20 mouse cellular contexts compared by ENCODE assay signal in the genomic region with DNA sequence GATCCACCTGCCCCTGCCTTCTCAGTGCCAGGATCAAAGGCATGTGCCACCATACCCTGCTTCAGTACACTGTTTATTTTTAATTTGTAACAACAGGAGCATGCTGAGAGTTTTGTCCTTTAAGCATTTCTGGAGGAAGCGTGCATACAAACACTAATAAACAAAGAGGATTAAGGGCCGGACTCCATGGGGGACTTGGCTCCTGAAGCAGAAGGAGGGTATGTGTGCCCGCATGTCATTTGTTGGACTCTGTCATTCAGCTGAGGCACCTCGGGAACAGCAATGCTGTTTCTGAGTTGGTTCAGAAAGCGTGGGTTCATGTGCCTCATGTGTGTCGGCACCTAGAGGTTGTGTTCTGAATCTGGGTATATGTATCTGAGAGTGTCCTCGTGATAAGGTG. TPM values are rescaled to one million over a fixed set of nuclear protein-coding genes. Genes with fewer than 3 reads are reported as not detected.
DNase-seq lines count a peak whose midpoint lies in the region; ATAC-seq and TF ChIP-seq lines count a peak whose summit lies in the region.
"Had no signal": no experiment of that assay in that cellular context is flagged by ENCODE, and none has a peak within 500 bp of the region (broad histone marks: within the 10 kb centered on the region; RNA-seq: fewer than 3 reads in every experiment).

No protein-coding gene starts in this region.

- peak overlapping the region; percentile 70 for H3K27ac ChIP-seq in hindbrain, embryonic 13.5 days
- peak overlapping the region; percentile 70 for H3K27ac ChIP-seq in midbrain, embryonic 14.5 days (replicated peaks; ENCODE audit: low read depth, low read length)
- H3K27ac ChIP-seq: embryonic facial prominence, embryonic 15.5 days; kidney, postnatal 0 days; limb, embryonic 10.5 days; liver, embryonic 13.5 days had no signal

- H3K27me3 ChIP-seq in hindbrain, embryonic 13.5 days, result peaks cover 13% of the 10 kb centered on the region; the same call in 1 of the 2 replicates
- H3K27me3 ChIP-seq in midbrain, embryonic 14.5 days (ENCODE audit: control insufficient read depth, insufficient read depth, low read length), result no peaks in the 10 kb centered on the region

- H3K4me3 ChIP-seq in hindbrain, embryonic 13.5 days, result no peak overlapping the region
- no peak overlapping the region for H3K4me3 ChIP-seq in midbrain, embryonic 14.5 days (replicated peaks; ENCODE audit: low read depth, low read length)
- H3K4me3 ChIP-seq: embryonic facial prominence, embryonic 15.5 days; limb, embryonic 10.5 days; liver, embryonic 13.5 days had no signal

- H3K9ac ChIP-seq in hindbrain, embryonic 13.5 days, result no peak overlapping the region
- H3K9ac ChIP-seq in midbrain, embryonic 14.5 days (replicated peaks; ENCODE audit: low read length), result no peak overlapping the region
- H3K9ac ChIP-seq: embryonic facial prominence, embryonic 15.5 days; liver, embryonic 13.5 days had no signal

- DNase-seq in cerebellum, postnatal 14 days, result peak; percentile 24 to 30
- DNase-seq in cerebellum, adult 18-20 months, result no peak
- peak; percentile 52 for DNase-seq in brain, embryonic 14.5 days (ENCODE audit: low read depth)
- peak; percentile 30 for DNase-seq in midbrain, embryonic 14.5 days
- DNase-seq in spleen, postnatal 14 days (ENCODE audit: low spot score in 2 of 2), result no peak
- no peak for DNase-seq in ovary, postnatal 14 days (ENCODE audit: low spot score)
- DNase-seq in left cerebral cortex, adult 8-10 months (ENCODE audit: low spot score in 2 of 2), result no peak
- DNase-seq: gastrocnemius, postnatal 25 days; liver, embryonic 13.5 days; spleen, adult 18-20 months; thymus, postnatal 4 days had no signal

- no peak for TF ChIP-seq CTCF in brain, embryonic 14.5 days (IDR thresholded peaks at IDR 0.05; ENCODE audit: borderline replicate concordance, extremely low read depth, insufficient read depth, insufficient read length)

- H3K4me1 ChIP-seq in hindbrain, embryonic 13.5 days (replicated peaks), result peaks cover 33% of the 10 kb centered on the region
- H3K4me1 ChIP-seq in midbrain, embryonic 14.5 days (ENCODE audit: control insufficient read depth, insufficient read depth, low read length), result peaks cover 23% of the 10 kb centered on the region
- H3K4me1 ChIP-seq: embryonic facial prominence, embryonic 15.5 days; liver, embryonic 13.5 days had no signal

- no peaks in the 10 kb centered on the region for H3K9me3 ChIP-seq in hindbrain, embryonic 13.5 days
- no peaks in the 10 kb centered on the region for H3K9me3 ChIP-seq in midbrain, embryonic 14.5 days (ENCODE audit: control insufficient read depth, low read length)
- H3K9me3 ChIP-seq: embryonic facial prominence, embryonic 15.5 days; limb, embryonic 10.5 days; liver, embryonic 13.5 days had no signal

- no peaks in the 10 kb centered on the region for H3K36me3 ChIP-seq in hindbrain, embryonic 13.5 days
- H3K36me3 ChIP-seq in midbrain, embryonic 14.5 days (ENCODE audit: control insufficient read depth, insufficient read depth, low read length), result no peaks in the 10 kb centered on the region
- H3K36me3 ChIP-seq: embryonic facial prominence, embryonic 15.5 days; limb, embryonic 10.5 days; liver, embryonic 13.5 days had no signal

- 54% methylated on average over 7 of the region's 7 CpGs for WGBS in hindbrain, embryonic 13.5 days
- 23% methylated on average over 7 of the region's 7 CpGs for WGBS in midbrain, embryonic 14.5 days

- no peak overlapping the region for H3K4me2 ChIP-seq in hindbrain, embryonic 13.5 days
- H3K4me2 ChIP-seq in midbrain, embryonic 14.5 days (ENCODE audit: low read length), result 0 out of 2 replicates have a peak overlapping the region, but pooled peaks have one; percentile 9
- H3K4me2 ChIP-seq: embryonic facial prominence, embryonic 15.5 days; heart, embryonic 11.5 days; liver, embryonic 13.5 days had no signal

- TF ChIP-seq POLR2A in brain, embryonic 14.5 days (IDR thresholded peaks at IDR 0.05; ENCODE audit: borderline replicate concordance, extremely low read depth, insufficient read depth, insufficient read length, poor library complexity, severe bottlenecking), result no peak

- peak; percentile 11; the same call in 1 of the 2 replicates for ATAC-seq in hindbrain, embryonic 13.5 days (ENCODE audit: low FRiP score)
- no peak for ATAC-seq in midbrain, embryonic 14.5 days (ENCODE audit: low FRiP score, low TSS enrichment)
- ATAC-seq: activated CD4-positive, CD25-positive, alpha-beta regulatory T cell, adult 4 months; lung, postnatal 0 days had no signal

RNA-seq across cellular contexts. Expression of a gene that starts 17.5 kb away (rescaled TPM):
- polyA plus RNA-seq in brain, embryonic 14.5 days (2012; rRNA removed), result not detected in 2 replicates
- polyA plus RNA-seq in hindbrain, embryonic 13.5 days (2015; fragmentation: Nextera tagmentation; extraction: Ambion mirVana), result not detected in 2 replicates
- polyA plus RNA-seq in midbrain, embryonic 14.5 days (2014; fragmentation: Nextera tagmentation; extraction: Ambion mirVana), result not detected in 2 replicates
- not detected for total RNA-seq in left cerebral cortex, adult 8-10 months (2022)
- total RNA-seq: gastrocnemius, postnatal 25 days; heart, postnatal 25 days had no signal
- polyA plus RNA-seq: activated CD4-positive, CD25-positive, alpha-beta regulatory T cell, adult 4 months; embryonic facial prominence, embryonic 15.5 days; heart, embryonic 11.5 days; kidney, postnatal 0 days; limb, embryonic 10.5 days; liver, embryonic 13.5 days; lung, postnatal 0 days; neural tube, embryonic 14.5 days had no signal

RNA-seq across cellular contexts. Expression of a gene that starts 54.5 kb away (rescaled TPM):
- polyA plus RNA-seq in brain, embryonic 14.5 days (2012; rRNA removed), result 15.8 and 17.8 TPM in 2 replicates
- polyA plus RNA-seq in hindbrain, embryonic 13.5 days (2015; fragmentation: Nextera tagmentation; extraction: Ambion mirVana), result 17.5 and 18.3 TPM in 2 replicates
- polyA plus RNA-seq in midbrain, embryonic 14.5 days (2014; fragmentation: Nextera tagmentation; extraction: Ambion mirVana), result 15.5 and 16.9 TPM in 2 replicates
- total RNA-seq in left cerebral cortex, adult 8-10 months (2022), result 10 to 100 TPM in 3 of 4 experiments, 1 to 10 TPM in 1; 9.3 to 13.8 (median 11.1) TPM

Comparison
In these comparisons a context has a peak if more than half of its experiments do, and no peak if none do; other contexts are left out.
1. DNase-seq: peak in cerebellum, postnatal 14 days (2 of 2), brain, embryonic 14.5 days (single experiment) and midbrain, embryonic 14.5 days (single experiment); none in cerebellum, adult 18-20 months (0 of 2), spleen, postnatal 14 days (0 of 2), ovary, postnatal 14 days (single experiment) and left cerebral cortex, adult 8-10 months (0 of 2).